Mouse (Mus musculus): ENCODE data around the gene Map3k4.
"Not testable (repeated sequence)": the region's sequence is repeated elsewhere in the genome, so short reads cannot be mapped to it uniquely, and the experiment has no call there.

Gene Map3k4

GRCm38 (mm10) chr17:12224551-12224950, 94.0 kb downstream of the Map3k4 start:
- not testable (repeated sequence) for DNase-seq (ENCODE audit: low read depth, low spot score)

- DNase-seq (ENCODE audit: low read depth, low spot score) = no peak
Observed at GRCm38 (mm10) chr17:12224145-12224544, 94.5 kb downstream of the Map3k4 start.

- no peak for DNase-seq (ENCODE audit: low read depth, low spot score)
Observed at GRCm38 (mm10) chr17:12223682-12224081, 94.9 kb downstream of the Map3k4 start.

- DNase-seq (ENCODE audit: low read depth, low spot score) = peak; percentile 81
Observed at GRCm38 (mm10) chr17:12221926-12222325, 96.7 kb downstream of the Map3k4 start.

GRCm38 (mm10) chr17:12216224-12216623, 102.4 kb downstream of the Map3k4 start:
- DNase-seq (ENCODE audit: low read depth, low spot score) = no peak

- peak; percentile 55 for DNase-seq (ENCODE audit: low read depth, low spot score)
Observed at GRCm38 (mm10) chr17:12213430-12213829, 105.2 kb downstream of the Map3k4 start.

- DNase-seq (ENCODE audit: low read depth, low spot score) = peak; percentile 65
Observed at GRCm38 (mm10) chr17:12212341-12212740, 106.3 kb downstream of the Map3k4 start.

GRCm38 (mm10) chr17:12211890-12212289, 106.7 kb downstream of the Map3k4 start:
- no peak for DNase-seq (ENCODE audit: low read depth, low spot score)

GRCm38 (mm10) chr17:12210544-12211132, 108.0 kb downstream of the Map3k4 start:
- DNase-seq (ENCODE audit: low read depth, low spot score) = no peak

- DNase-seq (ENCODE audit: low read depth, low spot score) = no peak
Observed at GRCm38 (mm10) chr17:12209481-12209880, 109.1 kb downstream of the Map3k4 start.

- DNase-seq (ENCODE audit: low read depth, low spot score) = no peak
Observed at GRCm38 (mm10) chr17:12207022-12207548, 111.5 kb downstream of the Map3k4 start.

- DNase-seq (ENCODE audit: low read depth, low spot score) = no peak
Observed at GRCm38 (mm10) chr17:12206248-12206647, 112.3 kb downstream of the Map3k4 start.

GRCm38 (mm10) chr17:12205694-12206075, 112.9 kb downstream of the Map3k4 start:
- DNase-seq (ENCODE audit: low read depth, low spot score) = no peak

GRCm38 (mm10) chr17:12205015-12205693, 113.4 kb downstream of the Map3k4 start:
- DNase-seq (ENCODE audit: low read depth, low spot score) = no peak

GRCm38 (mm10) chr17:12204689-12205014, 113.9 kb downstream of the Map3k4 start:
- DNase-seq (ENCODE audit: low read depth, low spot score) = no peak

- no peak for DNase-seq (ENCODE audit: low read depth, low spot score)
Observed at GRCm38 (mm10) chr17:12204246-12204645, 114.3 kb downstream of the Map3k4 start.

- DNase-seq (ENCODE audit: low read depth, low spot score) = no peak
Observed at GRCm38 (mm10) chr17:12203414-12203897, 115.1 kb downstream of the Map3k4 start.

- no peak for DNase-seq (ENCODE audit: low read depth, low spot score)
Observed at GRCm38 (mm10) chr17:12201086-12201485, 117.5 kb downstream of the Map3k4 start.

- no peak for DNase-seq (ENCODE audit: low read depth, low spot score)
Observed at GRCm38 (mm10) chr17:12199933-12200332, 118.7 kb downstream of the Map3k4 start.

- no peak for DNase-seq (ENCODE audit: low read depth, low spot score)
Observed at GRCm38 (mm10) chr17:12195604-12196003, 123.0 kb downstream of the Map3k4 start.

- no peak for DNase-seq (ENCODE audit: low read depth, low spot score)
Observed at GRCm38 (mm10) chr17:12195137-12195536, 123.5 kb downstream of the Map3k4 start.

GRCm38 (mm10) chr17:12187782-12188181, 130.8 kb downstream of the Map3k4 start:
- peak; percentile 58 for DNase-seq (ENCODE audit: low read depth, low spot score)

- no peak for DNase-seq (ENCODE audit: low read depth, low spot score)
Observed at GRCm38 (mm10) chr17:12186341-12186740, 132.3 kb downstream of the Map3k4 start.

All from telencephalon, adult 2 months (tissue).